Mouse (Mus musculus) right cerebral cortex, postnatal 36 days (tissue): ENCODE measurements around the gene Vmn1r29.
"Not testable (repeated sequence)": the region's sequence is repeated elsewhere in the genome, so short reads cannot be mapped to it uniquely, and the experiment has no call there.

Source experiments
- DNase-seq, 2 experiments: peaks; one replicate each; pipeline ENCODE4 v3.0.0; 2022; ENCODE audit warnings: low spot score in 2 of 2, mixed read lengths in 1 of 2

The Vmn1r29 gene

DNA sequence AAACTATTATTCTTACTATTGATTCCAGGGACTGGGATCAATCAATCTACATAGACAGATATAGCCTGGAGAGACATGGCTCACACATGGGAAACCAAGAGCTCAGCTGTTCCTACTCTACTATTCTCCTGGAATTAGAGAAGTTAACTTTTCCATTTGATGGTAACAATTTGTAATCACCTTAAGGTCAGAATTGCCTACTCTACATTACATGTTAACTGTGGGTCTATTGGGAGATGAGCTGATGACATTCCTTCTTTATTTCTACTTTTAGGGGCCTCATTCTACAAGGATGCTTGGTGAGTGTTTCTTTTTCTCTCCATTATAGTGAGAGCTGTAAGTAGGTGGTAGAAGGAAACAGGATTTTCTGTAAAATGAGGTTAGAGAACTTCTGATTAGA is at the start of gene Vmn1r29:
TSS of gene Vmn1r29 (plus strand) at position 301 of the 400 bp plus-strand sequence.
- no peak for DNase-seq

DNA sequence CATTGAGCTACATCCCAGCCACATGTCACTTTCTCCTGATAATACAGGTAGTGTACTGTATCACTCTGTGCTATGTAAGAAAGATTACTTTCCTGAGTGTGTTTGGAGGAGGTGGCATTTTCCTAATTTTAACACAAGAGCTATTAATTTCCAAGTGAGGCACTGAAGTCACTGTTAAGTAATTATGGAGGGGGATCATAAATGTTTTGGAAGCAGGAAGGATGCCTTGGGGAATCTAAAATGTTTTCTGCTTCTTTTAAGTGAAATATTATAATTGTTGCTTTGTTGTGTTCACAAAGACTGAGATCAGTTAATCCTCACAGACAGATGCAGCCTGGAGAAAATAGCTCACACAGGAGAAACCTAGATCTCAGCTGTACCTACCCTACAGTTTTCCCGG is 39.6 kb upstream of the Vmn1r29 start, which contains the start of gene Vmn1r28:
TSS of gene Vmn1r28 (plus strand) at position 301 of the 400 bp plus-strand sequence.
- DNase-seq, result no peak

DNA sequence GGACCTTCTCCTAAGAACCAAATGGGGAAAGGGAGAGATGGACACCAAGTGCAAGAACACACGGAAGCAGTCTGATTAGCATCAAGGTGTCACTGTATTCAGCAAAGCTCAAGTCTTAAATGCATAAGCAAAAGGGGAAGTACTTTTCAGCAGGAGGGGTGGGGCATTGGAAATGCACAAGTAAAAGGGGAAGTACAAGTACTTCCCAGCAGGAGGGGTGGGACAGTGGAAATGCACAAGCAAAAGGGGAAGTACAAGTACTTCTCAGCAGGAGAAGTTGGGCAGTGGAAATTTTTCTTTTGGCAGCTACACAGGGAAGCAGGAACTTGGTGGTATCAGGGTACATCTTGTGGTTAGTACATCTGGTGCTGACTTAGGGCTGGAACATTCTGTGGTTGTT is 21.7 kb upstream of the Vmn1r29 start:
- DNase-seq, result not testable (repeated sequence)

DNA sequence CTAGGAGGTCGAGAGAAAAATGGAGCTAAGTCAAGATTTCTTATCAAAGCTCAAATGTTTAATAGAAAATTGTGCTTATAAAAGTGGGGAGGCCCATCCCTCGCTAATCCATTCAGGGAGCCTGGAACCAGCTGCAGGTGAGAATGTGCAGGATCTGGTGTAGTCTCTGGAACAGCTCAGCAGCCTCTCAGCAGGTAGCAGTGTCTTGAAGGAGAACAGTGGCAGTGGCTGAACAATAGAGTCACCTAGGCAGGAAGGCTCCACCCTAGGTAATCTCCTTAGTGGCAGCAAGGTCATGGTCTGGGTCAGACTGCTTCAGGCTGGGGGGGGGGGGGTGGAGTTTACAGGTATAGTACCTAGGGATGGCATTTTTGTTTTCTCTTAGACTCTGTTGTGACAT is 9.1 kb upstream of the Vmn1r29 start:
- no peak for DNase-seq

DNA sequence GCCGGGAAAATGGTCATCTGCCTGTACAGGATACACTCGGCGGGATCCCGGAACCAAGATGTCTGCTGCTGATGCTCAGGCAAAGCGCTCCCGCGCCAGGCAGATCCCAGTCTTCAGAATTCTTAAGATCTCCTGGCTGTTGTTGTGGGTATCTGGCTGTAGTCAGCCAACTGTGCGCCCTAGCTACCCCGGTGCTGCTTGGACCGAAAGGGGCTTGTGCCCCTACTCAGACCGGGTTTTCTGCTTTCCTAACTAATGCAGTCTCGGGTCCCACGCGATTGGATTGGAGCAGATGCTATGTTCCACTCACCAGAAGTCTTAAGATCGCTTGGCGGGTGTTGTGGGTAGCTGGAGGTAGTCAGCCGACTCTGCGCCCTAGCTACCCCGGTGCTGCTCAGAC is 2.8 kb upstream of the Vmn1r29 start:
- DNase-seq, result not testable (repeated sequence)

DNA sequence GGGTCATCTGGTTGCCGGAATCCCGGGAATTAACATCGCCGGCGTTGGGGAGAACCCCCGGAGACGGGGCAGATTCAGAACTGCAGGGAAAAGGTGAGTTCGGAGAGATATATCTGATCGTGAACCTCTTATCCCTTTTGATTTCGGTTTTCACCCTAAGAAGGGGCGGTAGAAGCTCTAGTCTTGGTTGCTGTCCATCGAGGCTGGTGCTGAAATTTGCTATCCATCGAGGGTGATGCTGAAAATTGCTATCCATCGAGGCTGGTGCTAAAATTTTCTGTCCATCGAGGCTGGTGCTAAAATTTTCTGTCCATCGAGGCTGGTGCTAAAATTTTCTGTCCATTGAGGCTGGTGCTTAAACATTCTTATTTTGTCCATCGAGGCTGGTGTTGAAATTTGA is 29.3 kb downstream of the Vmn1r29 start:
- DNase-seq, result not testable (repeated sequence)
